Mouse (Mus musculus) embryonic facial prominence, embryonic 13.5 days (tissue): Measurements from ENCODE around the gene Slc6a13. TPM values are rescaled to one million over a fixed set of nuclear protein-coding genes. Genes with fewer than 3 reads are reported as not detected.
"Not testable (repeated sequence)": the region's sequence is repeated elsewhere in the genome, so short reads cannot be mapped to it uniquely, and the experiment has no call there.

Experiments
- ATAC-seq: fragments of 200-750 bp; cut with Nextera tagmentation; 2 replicates; pipeline ENCODE4 v1.8.0; 2017; ENCODE audit warnings: low read depth; ENCODE audit not compliant: insufficient number of reproducible peaks, insufficient read depth, low FRiP score, low TSS enrichment
- H3K27ac ChIP-seq: fragments of 300-500 bp; sonication (generic); 2 replicates; pipeline ENCODE4 v1.5.1; 2015; ENCODE audit warnings: moderate library complexity, mild to moderate bottlenecking, inconsistent platforms
- H3K27me3 ChIP-seq: fragments of 300-500 bp; sonication (generic); 2 replicates; pipeline ENCODE4 v1.6.1; 2015; ENCODE audit warnings: mild to moderate bottlenecking, inconsistent platforms
- H3K36me3 ChIP-seq: fragments of 300-500 bp; sonication (generic); 2 replicates; pipeline ENCODE4 v1.6.1; 2015; ENCODE audit warnings: mild to moderate bottlenecking, inconsistent platforms
- H3K4me1 ChIP-seq: fragments of 300-500 bp; sonication (generic); 2 replicates; pipeline ENCODE4 v1.6.1; 2015; ENCODE audit warnings: inconsistent platforms
- H3K4me2 ChIP-seq: fragments of 300-500 bp; sonication (generic); 2 replicates; pipeline ENCODE4 v1.6.1; 2015; ENCODE audit warnings: moderate library complexity, mild to moderate bottlenecking, inconsistent platforms
- H3K4me3 ChIP-seq: fragments of 300-500 bp; sonication (generic); 2 replicates; pipeline ENCODE4 v1.5.1; 2015; ENCODE audit warnings: mild to moderate bottlenecking, inconsistent platforms
- H3K9ac ChIP-seq: fragments of 300-500 bp; sonication (generic); 2 replicates; pipeline ENCODE4 v1.6.1; 2015; ENCODE audit warnings: mild to moderate bottlenecking, inconsistent platforms
- H3K9me3 ChIP-seq: fragments of 300-500 bp; sonication (generic); 2 replicates; pipeline ENCODE4 v1.6.1; 2016; ENCODE audit warnings: inconsistent platforms
- WGBS: fragments of 180-500 bp; shearing (Covaris S2); methylation state at CpG from one replicate; pipeline ENCODE4 v1.1.7; 2015; ENCODE audit warnings: mixed read lengths; 5-methylcytosine and 5-hydroxymethylcytosine counted together
- polyA plus RNA-seq: library from polyadenylated mRNA; unstranded; fragments of >200 nt; fragmentation: Nextera tagmentation; extraction: Ambion mirVana; gene quantifications from 2 replicates; pipeline ENCODE4 v1.2.1, GENCODE M21; 2015

The Slc6a13 gene
- polyA plus RNA-seq, 1 experiment from 2014 or later, result 1.6 TPM

- H3K4me2 ChIP-seq, result no peak overlapping the region
- 0 out of 2 replicates have a peak, but pooled peaks cover 6% of the 10 kb centered on the region for H3K4me1 ChIP-seq
- H3K27ac ChIP-seq, result no peak overlapping the region
- no peaks in the 10 kb centered on the region for H3K36me3 ChIP-seq
- no peaks in the 10 kb centered on the region for H3K9me3 ChIP-seq
- 54% methylated on average over 8 of the region's 8 CpGs for WGBS
- no peak for ATAC-seq
- no peak overlapping the region for H3K9ac ChIP-seq
- H3K4me3 ChIP-seq, result no peak overlapping the region
- H3K27me3 ChIP-seq, result peaks cover 5% of the 10 kb centered on the region
Observed at GRCm38 (mm10) chr6:121346428-121346827, 46.4 kb downstream of the Slc6a13 start.

GRCm38 (mm10) chr6:121352276-121352675 is 52.2 kb downstream of the Slc6a13 start:
- Histone ChIP-seq H3K36me3 (no peaks in the 10 kb centered on the region), H3K27ac (no peak overlapping the region), H3K27me3 (peaks cover 9% of the 10 kb centered on the region), H3K4me2 (no peak overlapping the region), H3K9me3 (no peaks in the 10 kb centered on the region), H3K9ac (no peak overlapping the region), H3K4me1 (0 out of 2 replicates have a peak, but pooled peaks cover 6% of the 10 kb centered on the region), H3K4me3 (no peak overlapping the region)
- ATAC-seq, result no peak
- WGBS, result 43% methylated on average over 2 of the region's 2 CpGs

- Histone ChIP-seq H3K4me2 (no peak overlapping the region), H3K4me1 (no peaks in the 10 kb centered on the region), H3K9me3 (no peaks in the 10 kb centered on the region), H3K4me3 (no peak overlapping the region), H3K9ac (no peak overlapping the region), H3K27ac (no peak overlapping the region), H3K36me3 (no peaks in the 10 kb centered on the region), H3K27me3 (peaks cover 9% of the 10 kb centered on the region)
- 89% methylated on average over 1 of the region's 1 CpGs for WGBS
- no peak for ATAC-seq
Observed at GRCm38 (mm10) chr6:121356041-121356440, 56.0 kb downstream of the Slc6a13 start.

GRCm38 (mm10) chr6:121357232-121357631 is 57.2 kb downstream of the Slc6a13 start:
- Histone ChIP-seq H3K4me2 (no peak overlapping the region), H3K9me3 (no peaks in the 10 kb centered on the region), H3K36me3 (no peaks in the 10 kb centered on the region), H3K9ac (no peak overlapping the region), H3K4me1 (no peaks in the 10 kb centered on the region), H3K4me3 (no peak overlapping the region), H3K27me3 (peaks cover 9% of the 10 kb centered on the region), H3K27ac (no peak overlapping the region)
- WGBS, result 72% methylated on average over 6 of the region's 6 CpGs
- no peak for ATAC-seq

GRCm38 (mm10) chr6:121363061-121363460 is 63.0 kb downstream of the Slc6a13 start:
- no peaks in the 10 kb centered on the region for H3K36me3 ChIP-seq
- ATAC-seq, result no peak
- H3K9me3 ChIP-seq, result no peaks in the 10 kb centered on the region
- 87% methylated on average over 6 of the region's 6 CpGs for WGBS
- no peaks in the 10 kb centered on the region for H3K4me1 ChIP-seq
- H3K9ac ChIP-seq, result no peak overlapping the region
- no peaks in the 10 kb centered on the region; the same call in 1 of the 2 replicates for H3K27me3 ChIP-seq
- no peak overlapping the region for H3K27ac ChIP-seq
- H3K4me2 ChIP-seq, result no peak overlapping the region
- H3K4me3 ChIP-seq, result no peak overlapping the region

- Histone ChIP-seq H3K27me3 (no peaks in the 10 kb centered on the region; the same call in 1 of the 2 replicates), H3K9ac (no peak overlapping the region), H3K36me3 (no peaks in the 10 kb centered on the region), H3K27ac (no peak overlapping the region), H3K9me3 (no peaks in the 10 kb centered on the region), H3K4me1 (no peaks in the 10 kb centered on the region), H3K4me2 (no peak overlapping the region), H3K4me3 (no peak overlapping the region)
- no peak for ATAC-seq
- WGBS, result 73% methylated on average over 4 of the region's 4 CpGs
Observed at GRCm38 (mm10) chr6:121363956-121364355, 63.9 kb downstream of the Slc6a13 start.

- H3K9ac ChIP-seq, H3K27me3 ChIP-seq, H3K27ac ChIP-seq, H3K9me3 ChIP-seq, ATAC-seq, H3K36me3 ChIP-seq, H3K4me3 ChIP-seq, H3K4me1 ChIP-seq, H3K4me2 ChIP-seq: not testable (repeated sequence)
- 5% methylated on average over 2 of the region's 2 CpGs for WGBS
Observed at GRCm38 (mm10) chr6:121366537-121366936, 66.5 kb downstream of the Slc6a13 start.

GRCm38 (mm10) chr6:121367099-121367498 is 67.1 kb downstream of the Slc6a13 start:
- Histone ChIP-seq H3K27ac (no peak overlapping the region), H3K4me2 (no peak overlapping the region), H3K9me3 (no peaks in the 10 kb centered on the region), H3K36me3 (no peaks in the 10 kb centered on the region), H3K9ac (no peak overlapping the region), H3K27me3 (no peaks in the 10 kb centered on the region; the same call in 1 of the 2 replicates), H3K4me1 (no peaks in the 10 kb centered on the region), H3K4me3 (no peak overlapping the region)
- no peak for ATAC-seq
- WGBS, result 57% methylated on average over 3 of the region's 3 CpGs

- H3K4me2 ChIP-seq, result no peak overlapping the region
- H3K9me3 ChIP-seq, result no peaks in the 10 kb centered on the region
- no peak overlapping the region for H3K4me3 ChIP-seq
- no peaks in the 10 kb centered on the region for H3K4me1 ChIP-seq
- ATAC-seq, result no peak
- no peaks in the 10 kb centered on the region; the same call in 1 of the 2 replicates for H3K27me3 ChIP-seq
- H3K9ac ChIP-seq, result no peak overlapping the region
- no peak overlapping the region for H3K27ac ChIP-seq
- no peaks in the 10 kb centered on the region for H3K36me3 ChIP-seq
- WGBS, result 81% methylated on average over 10 of the region's 10 CpGs
Observed at GRCm38 (mm10) chr6:121371197-121371980, 71.4 kb downstream of the Slc6a13 start.

- no peak overlapping the region for H3K27ac ChIP-seq
- no peaks in the 10 kb centered on the region for H3K9me3 ChIP-seq
- peaks cover 10% of the 10 kb centered on the region; the same call in 1 of the 2 replicates for H3K4me1 ChIP-seq
- H3K4me2 ChIP-seq, result no peak overlapping the region
- no peak overlapping the region for H3K4me3 ChIP-seq
- H3K9ac ChIP-seq, result no peak overlapping the region
- H3K36me3 ChIP-seq, result no peaks in the 10 kb centered on the region
- whole genome bisulfite sequencing, result 88% methylated on average over 12 of the region's 12 CpGs
- ATAC-seq, result no peak
- H3K27me3 ChIP-seq, result no peaks in the 10 kb centered on the region
Observed at GRCm38 (mm10) chr6:121376159-121376558, 76.1 kb downstream of the Slc6a13 start.

GRCm38 (mm10) chr6:121378256-121378655 is 78.2 kb downstream of the Slc6a13 start:
- H3K9ac ChIP-seq, result no peak overlapping the region
- peaks cover 2% of the 10 kb centered on the region; the same call in 1 of the 2 replicates for H3K27me3 ChIP-seq
- H3K4me1 ChIP-seq, result peaks cover 20% of the 10 kb centered on the region; the same call in 1 of the 2 replicates
- no peak overlapping the region for H3K4me2 ChIP-seq
- H3K4me3 ChIP-seq, result no peak overlapping the region
- 59% methylated on average over 4 of the region's 4 CpGs for WGBS
- H3K27ac ChIP-seq, result no peak overlapping the region
- ATAC-seq, result no peak
- H3K9me3 ChIP-seq, result no peaks in the 10 kb centered on the region
- no peaks in the 10 kb centered on the region for H3K36me3 ChIP-seq

GRCm38 (mm10) chr6:121380576-121380975 is 80.5 kb downstream of the Slc6a13 start:
- Histone ChIP-seq H3K4me3 (no peak overlapping the region), H3K36me3 (no peaks in the 10 kb centered on the region), H3K9ac (no peak overlapping the region), H3K4me2 (no peak overlapping the region), H3K27me3 (peaks cover 14% of the 10 kb centered on the region), H3K4me1 (peaks cover 32% of the 10 kb centered on the region), H3K9me3 (no peaks in the 10 kb centered on the region), H3K27ac (no peak overlapping the region)
- no peak for ATAC-seq
- 82% methylated on average over 8 of the region's 8 CpGs for WGBS
